8 mouse cellular contexts compared by ENCODE assay signal in genomic region chr9:109081749-109082123, GRCm38 (mm10). TPM values are rescaled to one million over a fixed set of nuclear protein-coding genes. Genes with fewer than 3 reads are reported as not detected.
DNase-seq lines count a peak whose midpoint lies in the region; ATAC-seq and TF ChIP-seq lines count a peak whose summit lies in the region.

No protein-coding gene starts in this region.

- TF ChIP-seq EP300 in ES-Bruce4 (IDR thresholded peaks at IDR 0.05; ENCODE audit: insufficient read depth, low read depth, low read length), result no peak
- TF ChIP-seq EP300 in heart, postnatal 0 days (IDR thresholded peaks at IDR 0.05; ENCODE audit: low read depth), result no peak

- peaks cover 30% of the 10 kb centered on the region for H3K36me3 ChIP-seq in heart, embryonic 12.5 days
- peaks cover 10% of the 10 kb centered on the region; the same call in 1 of the 2 replicates for H3K36me3 ChIP-seq in ES-Bruce4 (ENCODE audit: control insufficient read depth, insufficient read depth, low read length, poor library complexity, severe bottlenecking)
- peaks cover 11% of the 10 kb centered on the region for H3K36me3 ChIP-seq in heart, postnatal 0 days (replicated peaks; ENCODE audit: control insufficient read depth, insufficient read depth, low read length)
- H3K36me3 ChIP-seq in macrophage (ENCODE audit: inconsistent target), result 0 out of 2 replicates have a peak, but pooled peaks cover 4% of the 10 kb centered on the region

- ATAC-seq in heart, embryonic 12.5 days (ENCODE audit: insufficient number of reproducible peaks, low FRiP score), result peak; percentile 20; the same call in 1 of the 2 replicates
- peak; percentile 4; the same call in 1 of the 2 replicates for ATAC-seq in heart, postnatal 0 days (ENCODE audit: insufficient read depth, low read depth)
- no peak for ATAC-seq in megakaryocyte-erythroid progenitor cell, adult 5-6 weeks (replicated peaks; ENCODE audit: low FRiP score, low TSS enrichment, poor library complexity, severe bottlenecking)

- no peak for TF ChIP-seq POLR2A in ES-Bruce4 (IDR thresholded peaks at IDR 0.05; ENCODE audit: insufficient read depth, low read length)

- 5% methylated on average over 11 of the region's 11 CpGs for WGBS in heart, embryonic 12.5 days
- 2% methylated on average over 11 of the region's 11 CpGs for WGBS in heart, postnatal 0 days
- WGBS in macrophage (ENCODE audit: missing documents), result 5% methylated on average over 11 of the region's 11 CpGs

- no peak for TF ChIP-seq CTCF in ES-Bruce4 (IDR thresholded peaks at IDR 0.05; ENCODE audit: low read depth, low read length)
- no peak for TF ChIP-seq CTCF in heart, postnatal 0 days (IDR thresholded peaks at IDR 0.05; ENCODE audit: low read depth)

- peak overlapping the region; percentile 80 for H3K4me3 ChIP-seq in heart, embryonic 12.5 days
- H3K4me3 ChIP-seq in ES-Bruce4 (ENCODE audit: low read depth, low read length), result peak overlapping the region; percentile 91
- H3K4me3 ChIP-seq in heart, postnatal 0 days (ENCODE audit: low read depth, low read length), result peak overlapping the region; percentile 61
- peak overlapping the region; percentile 41 for H3K4me3 ChIP-seq in macrophage (ENCODE audit: inconsistent target)

- H3K79me2 ChIP-seq in macrophage (ENCODE audit: inconsistent target), result peaks cover 63% of the 10 kb centered on the region

- H3K9ac ChIP-seq in heart, embryonic 12.5 days, result peak overlapping the region; percentile 85
- peak overlapping the region; percentile 93 for H3K9ac ChIP-seq in ES-Bruce4 (ENCODE audit: low read depth, poor library complexity, severe bottlenecking)
- H3K9ac ChIP-seq in heart, postnatal 0 days (replicated peaks; ENCODE audit: low read depth, low read length), result peak overlapping the region; percentile 71

- DNase-seq in heart, postnatal 14 days, result no peak
- no peak for DNase-seq in heart, postnatal 0 days (ENCODE audit: low spot score)
- DNase-seq in T-cell, adult 2 months (ENCODE audit: low spot score), result no peak
- DNase-seq in layer of hippocampus, postnatal 10 days (ENCODE audit: low spot score in 2 of 2), result no peak

- H3K27ac ChIP-seq in heart, embryonic 12.5 days (ENCODE audit: poor library complexity, severe bottlenecking), result peak overlapping the region; percentile 71
- H3K27ac ChIP-seq in ES-Bruce4 (ENCODE audit: insufficient read depth, low read length), result no peak overlapping the region
- H3K27ac ChIP-seq in heart, postnatal 0 days (ENCODE audit: low read depth), result peak overlapping the region; percentile 40; the same call in 1 of the 2 replicates
- H3K27ac ChIP-seq in macrophage, result peak overlapping the region; percentile 12

- H3K27me3 ChIP-seq in heart, embryonic 12.5 days (replicated peaks), result no peaks in the 10 kb centered on the region
- H3K27me3 ChIP-seq in ES-Bruce4 (ENCODE audit: control insufficient read depth, insufficient read depth, low read length, poor library complexity, severe bottlenecking), result no peaks in the 10 kb centered on the region
- no peaks in the 10 kb centered on the region for H3K27me3 ChIP-seq in heart, postnatal 0 days (ENCODE audit: control insufficient read depth, insufficient read depth, low read length)

- H3K9me3 ChIP-seq in heart, embryonic 12.5 days (replicated peaks), result no peaks in the 10 kb centered on the region
- no peaks in the 10 kb centered on the region for H3K9me3 ChIP-seq in ES-Bruce4 (replicated peaks; ENCODE audit: control insufficient read depth, insufficient read depth, low read length, poor library complexity, severe bottlenecking)
- H3K9me3 ChIP-seq in heart, postnatal 0 days (replicated peaks; ENCODE audit: control insufficient read depth, low read length), result no peaks in the 10 kb centered on the region

- H3K4me2 ChIP-seq in heart, embryonic 12.5 days, result peak overlapping the region; percentile 93
- peak overlapping the region; percentile 87 for H3K4me2 ChIP-seq in heart, postnatal 0 days (ENCODE audit: low read depth, low read length)

- H3K4me1 ChIP-seq in heart, embryonic 12.5 days (replicated peaks), result peaks cover 23% of the 10 kb centered on the region
- no peaks in the 10 kb centered on the region for H3K4me1 ChIP-seq in ES-Bruce4 (ENCODE audit: control insufficient read depth, insufficient read depth, low read length)
- peaks cover 15% of the 10 kb centered on the region for H3K4me1 ChIP-seq in heart, postnatal 0 days (ENCODE audit: control insufficient read depth, insufficient read depth)

- intact Hi-C loops in heart, postnatal 14 days (cut with DNase I), result no loop called here

RNA-seq across cellular contexts. Expression of gene Ccdc51, which starts 0.6 kb away (rescaled TPM):
- polyA plus RNA-seq in heart, embryonic 12.5 days (2016; fragmentation: Nextera tagmentation; extraction: Ambion mirVana), result 14.6 and 16.3 TPM in 2 replicates
- 10 to 100 TPM; 10.4 to 11.1 TPM for total RNA-seq in heart, postnatal 14 days (2021)
- polyA plus RNA-seq in ES-Bruce4 (2011; ENCODE audit: insufficient read depth, insufficient read length, low read depth, missing spikeins) (4.9 and 7.0 TPM in 2 replicates), macrophage (2018) (2.5 to 7.4 TPM (median 5.7 TPM) in 3 replicates)
- total RNA-seq in heart, postnatal 0 days (2014; rRNA removed; ENCODE audit: low replicate concordance), result 11.6 and 19.5 TPM in 2 replicates
- 14.3 and 14.6 TPM in 2 replicates for polyA plus RNA-seq in heart, postnatal 0 days (2015; fragmentation: Nextera tagmentation; extraction: Ambion mirVana)
- total RNA-seq in macrophage (2018; cell fraction: chromatin; rRNA removed), result 10 to 100 TPM in 4 of 26 experiments, 1 to 10 TPM in 19, under 1 TPM in 3; 0.62 to 14.4 (median 4.9) TPM
- total RNA-seq in macrophage (2018; cell fraction: cytosol; rRNA removed), result 1 to 10 TPM; 1.1 to 7.7 (median 6.1) TPM
- 1 to 10 TPM; 1.2 to 9.9 (median 4.3) TPM for total RNA-seq in macrophage (2018; cell fraction: nucleus; rRNA removed)
- 12.2 and 17.1 TPM in 2 replicates for total RNA-seq in megakaryocyte-erythroid progenitor cell, adult 5-6 weeks (2014; fragmentation: Nextera tagmentation)
- total RNA-seq in megakaryocyte-erythroid progenitor cell, adult 5-6 weeks (2017), result 14.2 and 16.6 TPM in 2 replicates
- 1 to 10 TPM; 6.1 to 7.3 TPM for total RNA-seq in layer of hippocampus, postnatal 10 days (2021)

RNA-seq across cellular contexts. Expression of gene Tma7, which starts 0.7 kb away (rescaled TPM):
- polyA plus RNA-seq in heart, embryonic 12.5 days (2016; fragmentation: Nextera tagmentation; extraction: Ambion mirVana), result 715 and 742 TPM in 2 replicates
- 100 to 1,000 TPM; 220 to 279 TPM for total RNA-seq in heart, postnatal 14 days (2021)
- 203 and 225 TPM in 2 replicates for polyA plus RNA-seq in ES-Bruce4 (2011; ENCODE audit: insufficient read depth, insufficient read length, low read depth, missing spikeins)
- 70.4 and 74.5 TPM in 2 replicates for total RNA-seq in heart, postnatal 0 days (2014; rRNA removed; ENCODE audit: low replicate concordance)
- polyA plus RNA-seq in heart, postnatal 0 days (2015; fragmentation: Nextera tagmentation; extraction: Ambion mirVana), result 490 and 527 TPM in 2 replicates
- total RNA-seq in macrophage (2018; cell fraction: chromatin; rRNA removed), result 10 to 100 TPM in 21 of 26 experiments, 1 to 10 TPM in 5; 4.6 to 65.9 (median 19.8) TPM
- 100 to 1,000 TPM; 278 to 533 (median 333) TPM for total RNA-seq in macrophage (2018; cell fraction: cytosol; rRNA removed)
- total RNA-seq in macrophage (2018; cell fraction: nucleus; rRNA removed), result 100 to 1,000 TPM in 11 of 26 experiments, 10 to 100 TPM in 15; 39.7 to 195 (median 77.8) TPM
- polyA plus RNA-seq in macrophage (2018), result 294 to 336 TPM (median 314 TPM) in 3 replicates
- total RNA-seq in megakaryocyte-erythroid progenitor cell, adult 5-6 weeks (2014; fragmentation: Nextera tagmentation), result 418 and 530 TPM in 2 replicates
- 113 and 115 TPM in 2 replicates for total RNA-seq in megakaryocyte-erythroid progenitor cell, adult 5-6 weeks (2017)
- total RNA-seq in layer of hippocampus, postnatal 10 days (2021), result 100 to 1,000 TPM; 331 to 333 TPM

RNA-seq across cellular contexts. Expression of gene Atrip, which starts 7.8 kb away (rescaled TPM):
- polyA plus RNA-seq in heart, embryonic 12.5 days (2016; fragmentation: Nextera tagmentation; extraction: Ambion mirVana), result 17.9 and 19.6 TPM in 2 replicates
- total RNA-seq in heart, postnatal 14 days (2021), result 10 to 100 TPM in 1 of 2 experiments, 1 to 10 TPM in 1; 8.4 to 10.3 TPM
- 17.3 and 20.0 TPM in 2 replicates for polyA plus RNA-seq in ES-Bruce4 (2011; ENCODE audit: insufficient read depth, insufficient read length, low read depth, missing spikeins)
- 17.1 and 31.2 TPM in 2 replicates for total RNA-seq in heart, postnatal 0 days (2014; rRNA removed; ENCODE audit: low replicate concordance)
- polyA plus RNA-seq in heart, postnatal 0 days (2015; fragmentation: Nextera tagmentation; extraction: Ambion mirVana), result 11.1 and 11.7 TPM in 2 replicates
- 10 to 100 TPM; 13.2 to 53.4 (median 28.6) TPM for total RNA-seq in macrophage (2018; cell fraction: chromatin; rRNA removed)
- total RNA-seq in macrophage (2018; cell fraction: cytosol; rRNA removed), result 1 to 10 TPM; 4.5 to 9.4 (median 7.0) TPM
- 10 to 100 TPM; 14.5 to 35.1 (median 26.2) TPM for total RNA-seq in macrophage (2018; cell fraction: nucleus; rRNA removed)
- 6.3 to 9.1 TPM (median 6.5 TPM) in 3 replicates for polyA plus RNA-seq in macrophage (2018)
- 14.9 and 26.3 TPM in 2 replicates for total RNA-seq in megakaryocyte-erythroid progenitor cell, adult 5-6 weeks (2014; fragmentation: Nextera tagmentation)
- total RNA-seq in megakaryocyte-erythroid progenitor cell, adult 5-6 weeks (2017), result 9.8 and 19.2 TPM in 2 replicates
- 10 to 100 TPM; 28.5 to 29.9 TPM for total RNA-seq in layer of hippocampus, postnatal 10 days (2021)

RNA-seq across cellular contexts. Expression of gene Plxnb1, which starts 13.5 kb away (rescaled TPM):
- polyA plus RNA-seq in heart, embryonic 12.5 days (2016; fragmentation: Nextera tagmentation; extraction: Ambion mirVana), result 11.1 and 11.7 TPM in 2 replicates
- total RNA-seq in heart, postnatal 14 days (2021), result 10 to 100 TPM; 16.3 to 20.0 TPM
- polyA plus RNA-seq in ES-Bruce4 (2011; ENCODE audit: insufficient read depth, insufficient read length, low read depth, missing spikeins) (16.1 and 19.1 TPM in 2 replicates), macrophage (2018) (not detected in 3 replicates)
- total RNA-seq in heart, postnatal 0 days (2014; rRNA removed; ENCODE audit: low replicate concordance), result 26.1 and 54.3 TPM in 2 replicates
- polyA plus RNA-seq in heart, postnatal 0 days (2015; fragmentation: Nextera tagmentation; extraction: Ambion mirVana), result 3.0 and 3.3 TPM in 2 replicates
- under 1 TPM in 4 of 26 experiments, not detected in 22; 0.06 to 0.41 (median 0.11) TPM for total RNA-seq in macrophage (2018; cell fraction: chromatin; rRNA removed)
- total RNA-seq in macrophage (2018; cell fraction: cytosol; rRNA removed), result under 1 TPM in 1 of 26 experiments, not detected in 25; 0.18 TPM
- total RNA-seq in macrophage (2018; cell fraction: nucleus; rRNA removed), result 1 to 10 TPM in 1 of 26 experiments, not detected in 25; 1.4 TPM
- total RNA-seq in megakaryocyte-erythroid progenitor cell, adult 5-6 weeks (2014; fragmentation: Nextera tagmentation), result 1.3 TPM in 1 of 2 replicates, not detected in the other
- total RNA-seq in megakaryocyte-erythroid progenitor cell, adult 5-6 weeks (2017), result not detected in 2 replicates
- 10 to 100 TPM; 87.8 to 89.8 TPM for total RNA-seq in layer of hippocampus, postnatal 10 days (2021)

RNA-seq across cellular contexts. Expression of gene Trex1, which starts 22.2 kb away (rescaled TPM):
- polyA plus RNA-seq in heart, embryonic 12.5 days (2016; fragmentation: Nextera tagmentation; extraction: Ambion mirVana), result 5.8 and 7.1 TPM in 2 replicates
- total RNA-seq in heart, postnatal 14 days (2021), result 10 to 100 TPM; 10.4 to 10.6 TPM
- 2.4 TPM in 1 of 2 replicates, not detected in the other for polyA plus RNA-seq in ES-Bruce4 (2011; ENCODE audit: insufficient read depth, insufficient read length, low read depth, missing spikeins)
- total RNA-seq in heart, postnatal 0 days (2014; rRNA removed; ENCODE audit: low replicate concordance), result 21.6 and 44.2 TPM in 2 replicates
- 14.5 and 14.6 TPM in 2 replicates for polyA plus RNA-seq in heart, postnatal 0 days (2015; fragmentation: Nextera tagmentation; extraction: Ambion mirVana)
- 100 to 1,000 TPM in 6 of 26 experiments, 10 to 100 TPM in 20; 13.2 to 148 (median 71.9) TPM for total RNA-seq in macrophage (2018; cell fraction: chromatin; rRNA removed)
- total RNA-seq in macrophage (2018; cell fraction: cytosol; rRNA removed), result 100 to 1,000 TPM; 110 to 746 (median 420) TPM
- 100 to 1,000 TPM in 20 of 26 experiments, 10 to 100 TPM in 6; 43.6 to 424 (median 173) TPM for total RNA-seq in macrophage (2018; cell fraction: nucleus; rRNA removed)
- polyA plus RNA-seq in macrophage (2018), result 60.4 to 194 TPM (median 98.8 TPM) in 3 replicates
- 17.1 and 29.7 TPM in 2 replicates for total RNA-seq in megakaryocyte-erythroid progenitor cell, adult 5-6 weeks (2014; fragmentation: Nextera tagmentation)
- total RNA-seq in megakaryocyte-erythroid progenitor cell, adult 5-6 weeks (2017), result 4.7 and 5.1 TPM in 2 replicates
- total RNA-seq in layer of hippocampus, postnatal 10 days (2021), result 10 to 100 TPM; 11.9 to 13.2 TPM

Comparison
In these comparisons a context has a peak if more than half of its experiments do, and no peak if none do; other contexts are left out.
1. H3K4me3 ChIP-seq: peak in every context shown above with its lines; median percentile 91 in ES-Bruce4; 80 in heart, embryonic 12.5 days; 61 in heart, postnatal 0 days; 41 in macrophage.